Mouse (Mus musculus) embryonic facial prominence, embryonic 11.5 days (tissue): ENCODE results near the gene Gpcpd1. TPM values are rescaled to one million over a fixed set of nuclear protein-coding genes. Genes with fewer than 3 reads are reported as not detected.

Experiments
- ATAC-seq: fragments of 200-750 bp; cut with Nextera tagmentation; replicated peaks from 2 replicates; pipeline ENCODE4 v1.8.0; 2017; ENCODE audit warnings: low read depth; ENCODE audit not compliant: insufficient number of reproducible peaks, low FRiP score, low TSS enrichment
- DNase-seq: peaks from one replicate; pipeline ENCODE4 v3.0.0-alpha.2; 2015; ENCODE audit warnings: low spot score
- H3K27ac ChIP-seq: fragments of 300-500 bp; sonication (generic); replicated peaks from 2 replicates; pipeline ENCODE4 v1.5.1; 2014; ENCODE audit warnings: mild to moderate bottlenecking, low read depth, low read length, control low read depth
- H3K27me3 ChIP-seq: fragments of 300-500 bp; sonication (generic); 2 replicates; pipeline ENCODE4 v1.6.1; 2014; ENCODE audit warnings: mild to moderate bottlenecking, low read length, moderate library complexity, mixed read lengths; ENCODE audit not compliant: control insufficient read depth, insufficient read depth
- H3K36me3 ChIP-seq: fragments of 300-500 bp; sonication (generic); replicated peaks from 2 replicates; pipeline ENCODE4 v1.6.1; 2014; ENCODE audit warnings: low read depth, mild to moderate bottlenecking, low read length, moderate library complexity, mixed read lengths; ENCODE audit not compliant: control insufficient read depth, insufficient read depth
- H3K4me1 ChIP-seq: fragments of 300-500 bp; sonication (generic); 2 replicates; pipeline ENCODE4 v1.6.1; 2014; ENCODE audit warnings: low read length, mixed read lengths; ENCODE audit not compliant: control insufficient read depth, insufficient read depth
- H3K4me2 ChIP-seq: fragments of 300-500 bp; sonication (generic); 2 replicates; pipeline ENCODE4 v1.6.1; 2014; ENCODE audit warnings: low read depth, mild to moderate bottlenecking, control low read depth, low read length, moderate library complexity
- H3K4me3 ChIP-seq: fragments of 300-500 bp; sonication (generic); 2 replicates; pipeline ENCODE4 v1.5.1; 2014; ENCODE audit warnings: low read depth, low read length, control low read depth
- H3K9ac ChIP-seq: fragments of 300-500 bp; sonication (generic); replicated peaks from 2 replicates; pipeline ENCODE4 v1.6.1; 2014; ENCODE audit warnings: mild to moderate bottlenecking, control low read depth, low read length
- H3K9me3 ChIP-seq: fragments of 300-500 bp; sonication (generic); replicated peaks from 2 replicates; pipeline ENCODE4 v1.6.1; 2016; ENCODE audit warnings: mild to moderate bottlenecking, low read length, inconsistent platforms, mixed read lengths; ENCODE audit not compliant: control insufficient read depth
- WGBS: fragments of 180-500 bp; shearing (Covaris S2); extraction: QIAGEN DNeasy Blood & Tissue Kit; methylation state at CpG from one replicate; pipeline ENCODE4 v1.1.7; 2014; 5-methylcytosine and 5-hydroxymethylcytosine counted together
- polyA plus RNA-seq: library from polyadenylated mRNA; unstranded; fragments of >200 nt; fragmentation: Nextera tagmentation; extraction: Ambion mirVana; gene quantifications from 2 replicates; pipeline ENCODE4 v1.2.1, GENCODE M21; 2014

The Gpcpd1 gene
- polyA plus RNA-seq, 1 experiment from 2014 or later: 40.1 TPM

DNA sequence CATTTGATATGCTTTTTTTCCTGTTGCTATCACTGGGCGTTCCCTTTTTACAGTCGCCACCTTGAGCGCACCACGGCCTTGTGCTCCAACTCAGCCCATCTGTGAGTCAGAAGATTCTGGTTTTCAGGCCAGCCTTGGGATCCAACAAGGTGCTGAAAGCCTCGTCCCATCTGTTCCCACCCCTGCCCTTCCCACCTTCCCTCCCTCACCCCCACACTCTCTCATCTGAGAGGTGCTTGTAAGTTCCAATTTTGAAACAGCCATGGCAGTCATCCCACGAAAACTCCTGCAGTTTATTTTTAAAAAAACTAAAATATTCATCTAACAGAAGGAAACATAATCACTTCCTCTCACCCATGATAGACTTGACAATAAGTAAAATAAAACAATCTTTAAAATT lies 80.0 kb downstream of the Gpcpd1 start:
- WGBS: 51% methylated on average over 6 of the region's 6 CpGs
- DNase-seq: no peak
- Histone ChIP-seq H3K36me3 (no peaks in the 10 kb centered on the region), H3K4me2 (no peak overlapping the region), H3K27ac (no peak overlapping the region), H3K4me1 (no peaks in the 10 kb centered on the region), H3K9me3 (no peaks in the 10 kb centered on the region), H3K9ac (no peak overlapping the region), H3K27me3 (no peaks in the 10 kb centered on the region), H3K4me3 (no peak overlapping the region)
- no peak for ATAC-seq

DNA sequence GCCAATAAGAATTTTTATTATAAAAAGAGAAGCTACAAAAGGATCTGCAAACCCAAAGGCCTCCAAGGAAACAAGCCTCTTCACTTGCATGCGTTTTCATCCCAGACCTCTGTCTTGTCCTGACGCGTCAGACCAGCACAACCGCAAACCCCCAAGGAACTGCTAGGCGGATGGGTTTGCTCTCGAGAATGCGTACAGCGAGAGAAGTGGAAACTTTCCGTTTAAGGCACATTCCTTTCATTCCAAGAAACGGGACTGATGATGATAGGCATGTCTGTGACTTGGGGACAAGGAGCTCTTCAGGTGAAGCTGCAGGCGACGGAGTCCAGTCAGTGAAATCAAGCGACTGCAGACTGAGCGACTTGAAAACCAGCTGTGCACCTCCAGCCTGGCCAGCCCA lies 80.4 kb downstream of the Gpcpd1 start:
- DNase-seq (peak; percentile 22), ATAC-seq (no peak)
- H3K4me3 ChIP-seq: no peak overlapping the region
- WGBS: 36% methylated on average over 14 of the region's 14 CpGs
- H3K27me3 ChIP-seq: no peaks in the 10 kb centered on the region
- H3K4me1 ChIP-seq: no peaks in the 10 kb centered on the region
- H3K36me3 ChIP-seq: no peaks in the 10 kb centered on the region
- H3K9me3 ChIP-seq: no peaks in the 10 kb centered on the region
- no peak overlapping the region for H3K27ac ChIP-seq
- no peak overlapping the region for H3K9ac ChIP-seq
- H3K4me2 ChIP-seq: no peak overlapping the region

GRCm38 (mm10) chr2:132505828-132506227 lies 81.7 kb downstream of the Gpcpd1 start:
- Histone ChIP-seq H3K9ac (no peak overlapping the region), H3K4me1 (no peaks in the 10 kb centered on the region), H3K27ac (no peak overlapping the region), H3K27me3 (no peaks in the 10 kb centered on the region), H3K36me3 (no peaks in the 10 kb centered on the region), H3K4me3 (no peak overlapping the region), H3K9me3 (no peaks in the 10 kb centered on the region), H3K4me2 (no peak overlapping the region)
- WGBS: 83% methylated on average over 6 of the region's 6 CpGs
- ATAC-seq (no peak), DNase-seq (no peak)

DNA sequence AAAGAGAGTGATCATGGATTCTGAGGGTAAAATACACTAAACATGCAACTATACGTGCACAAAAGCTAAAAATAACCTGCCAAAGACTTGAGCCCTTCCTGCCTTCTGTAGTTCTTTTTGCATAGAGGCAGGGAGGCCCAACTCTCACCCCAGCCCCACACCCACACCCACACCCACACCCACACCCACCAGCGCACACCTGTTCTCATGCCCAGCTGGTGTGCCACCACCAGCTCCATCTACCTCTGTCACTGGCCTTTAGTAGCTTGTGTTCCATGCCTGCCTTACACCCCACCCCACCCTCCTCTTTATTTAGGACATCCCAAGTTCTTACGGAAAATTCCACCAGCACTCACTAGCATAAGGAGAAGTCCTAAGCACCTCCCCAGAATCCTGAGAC lies 89.2 kb downstream of the Gpcpd1 start:
- no peaks in the 10 kb centered on the region for H3K4me1 ChIP-seq
- WGBS: 87% methylated on average over 3 of the region's 3 CpGs
- no peak overlapping the region for H3K4me2 ChIP-seq
- H3K4me3 ChIP-seq: no peak overlapping the region
- no peaks in the 10 kb centered on the region for H3K27me3 ChIP-seq
- ATAC-seq (no peak), DNase-seq (no peak)
- H3K9ac ChIP-seq: no peak overlapping the region
- H3K36me3 ChIP-seq: no peaks in the 10 kb centered on the region
- no peaks in the 10 kb centered on the region for H3K9me3 ChIP-seq
- no peak overlapping the region for H3K27ac ChIP-seq

DNA sequence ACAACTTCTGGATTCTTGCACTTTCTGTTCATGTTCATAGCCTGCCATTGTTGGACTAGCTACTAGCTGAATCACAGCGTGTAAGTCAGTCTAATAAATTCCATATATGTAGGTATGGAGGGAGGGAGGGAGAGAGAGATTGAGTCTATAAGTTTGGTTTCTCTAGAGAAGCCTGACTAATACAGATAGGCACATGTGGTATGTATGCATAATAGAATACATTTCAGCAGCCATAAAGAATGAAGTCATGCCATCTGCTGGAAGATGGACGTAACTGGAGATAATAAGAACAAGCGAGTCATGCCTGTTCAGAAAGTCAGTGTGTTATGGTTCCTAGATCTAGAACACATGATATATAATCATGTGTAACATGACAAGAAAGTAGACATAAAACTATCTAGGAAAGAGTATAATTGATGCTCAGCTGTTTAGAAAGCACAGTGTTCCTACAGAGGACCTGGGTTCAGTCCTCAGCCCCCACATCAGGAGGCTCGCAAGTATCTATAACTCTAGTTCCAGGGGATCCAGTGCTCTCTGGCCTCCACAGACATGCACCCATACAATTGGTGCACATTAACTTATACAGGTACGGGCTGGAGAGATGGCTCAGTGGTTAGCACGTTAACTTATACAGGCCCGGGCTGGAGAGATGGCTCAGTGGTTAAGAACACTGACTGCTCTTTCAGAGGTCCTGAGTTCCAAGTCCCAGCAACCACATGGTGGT lies 90.0 kb downstream of the Gpcpd1 start:
- no peaks in the 10 kb centered on the region for H3K27me3 ChIP-seq
- WGBS: 82% methylated on average over 7 of the region's 7 CpGs

GRCm38 (mm10) chr2:132493184-132493583 lies 94.3 kb downstream of the Gpcpd1 start:
- 83% methylated on average over 4 of the region's 4 CpGs for WGBS
- no peak for DNase-seq

More for the DNA sequence above, 90.0 kb downstream of the Gpcpd1 start:
- Histone ChIP-seq H3K4me3 (no peak overlapping the region), H3K9ac (no peak overlapping the region), H3K36me3 (no peaks in the 10 kb centered on the region), H3K9me3 (no peaks in the 10 kb centered on the region), H3K4me2 (no peak overlapping the region), H3K4me1 (no peaks in the 10 kb centered on the region), H3K27ac (no peak overlapping the region)
- DNase-seq (peak; percentile 49), ATAC-seq (0 out of 2 replicates have a peak, but pooled peaks have one; percentile 59)

GRCm38 (mm10) chr2:132485454-132485853 lies 102.1 kb downstream of the Gpcpd1 start:
- Histone ChIP-seq H3K36me3 (no peaks in the 10 kb centered on the region), H3K4me1 (no peaks in the 10 kb centered on the region), H3K9me3 (no peaks in the 10 kb centered on the region), H3K4me2 (no peak overlapping the region), H3K27ac (no peak overlapping the region), H3K4me3 (no peak overlapping the region), H3K27me3 (no peaks in the 10 kb centered on the region), H3K9ac (no peak overlapping the region)
- ATAC-seq (no peak), DNase-seq (peak; percentile 66)
- WGBS: 0% methylated on average over 1 of the region's 1 CpGs

More at GRCm38 (mm10) chr2:132493184-132493583, 94.3 kb downstream of the Gpcpd1 start:
- Histone ChIP-seq H3K9me3 (no peaks in the 10 kb centered on the region), H3K4me1 (no peaks in the 10 kb centered on the region), H3K36me3 (no peaks in the 10 kb centered on the region), H3K4me3 (no peak overlapping the region), H3K27ac (no peak overlapping the region), H3K9ac (no peak overlapping the region), H3K4me2 (no peak overlapping the region), H3K27me3 (no peaks in the 10 kb centered on the region)
- ATAC-seq: no peak

DNA sequence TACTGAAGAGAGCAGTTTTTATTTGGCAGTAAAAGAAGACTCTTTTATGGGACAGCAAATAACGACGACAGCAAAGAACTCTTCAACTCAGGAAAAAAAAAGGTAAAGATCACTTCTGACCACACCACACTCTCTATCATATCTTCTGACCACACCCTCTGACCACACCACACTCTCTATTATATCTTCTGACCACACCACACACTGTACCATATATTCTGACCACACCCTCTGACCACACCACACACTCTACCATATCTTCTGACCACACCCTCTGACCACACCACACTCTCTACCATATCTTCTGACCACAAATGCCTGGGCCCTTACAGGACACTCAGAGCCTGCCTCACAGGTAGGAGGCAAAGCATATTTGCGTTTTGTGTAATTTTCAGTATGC lies 106.0 kb downstream of the Gpcpd1 start:
- no peak for DNase-seq
- no peaks in the 10 kb centered on the region for H3K27me3 ChIP-seq
- no peak overlapping the region for H3K9ac ChIP-seq
- H3K36me3 ChIP-seq: no peaks in the 10 kb centered on the region
- no peaks in the 10 kb centered on the region for H3K9me3 ChIP-seq
- no peak for ATAC-seq
- no peak overlapping the region for H3K4me2 ChIP-seq
- 83% methylated on average over 3 of the region's 3 CpGs for WGBS
- H3K27ac ChIP-seq: no peak overlapping the region
- no peak overlapping the region for H3K4me3 ChIP-seq
- H3K4me1 ChIP-seq: no peaks in the 10 kb centered on the region
